Mouse (Mus musculus): ENCODE results near the gene Fmod. TPM values are rescaled to one million over a fixed set of nuclear protein-coding genes. Genes with fewer than 3 reads are reported as not detected.

Gene Fmod
- polyA plus RNA-seq, 1 experiment from 2014 or later = 2.2 TPM

DNA sequence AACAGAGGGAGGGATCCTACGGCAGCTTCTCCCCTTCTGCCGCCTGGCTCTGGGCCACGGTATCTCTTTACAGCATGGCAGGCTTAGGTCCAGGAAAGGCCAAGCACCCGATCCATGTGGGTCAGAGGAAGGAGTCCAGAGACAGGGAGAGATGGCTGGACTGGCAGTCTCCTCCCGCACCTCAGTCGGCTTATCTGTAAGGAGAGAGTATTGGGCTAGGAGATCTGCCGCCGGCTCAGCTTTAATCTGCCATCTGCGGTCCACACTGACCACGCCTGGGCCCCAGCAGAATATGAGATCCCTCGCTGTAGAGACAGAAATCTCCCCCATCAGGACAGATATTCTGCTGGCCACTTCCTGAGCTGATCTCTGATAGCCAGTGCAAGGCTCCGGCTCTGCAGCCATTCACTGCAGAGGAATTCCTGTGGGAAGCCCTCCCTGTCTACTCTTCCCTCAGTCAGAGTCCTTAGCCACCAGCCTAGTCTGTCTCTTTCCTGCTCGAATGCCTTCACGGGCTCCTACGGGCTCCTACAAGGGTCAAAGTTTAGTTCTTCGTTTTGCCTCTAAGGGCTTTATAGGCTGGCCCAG lies 49.9 kb downstream of the Fmod start:
- Histone ChIP-seq H3K9ac (ENCODE audit: low read depth, low read length) (peak overlapping the region; percentile 27), H3K27ac (ENCODE audit: low read depth, low read length) (peak overlapping the region; percentile 73), H3K4me2 (replicated peaks; ENCODE audit: low read depth) (peak overlapping the region; percentile 54), H3K4me3 (ENCODE audit: low read depth, low read length) (0 out of 2 replicates have a peak overlapping the region, but pooled peaks have one; percentile 13), H3K27me3 (replicated peaks; ENCODE audit: control insufficient read depth, insufficient read depth, low read length) (no peaks in the 10 kb centered on the region), H3K36me3 (ENCODE audit: control insufficient read depth, insufficient read depth) (no peaks in the 10 kb centered on the region), H3K4me1 (replicated peaks; ENCODE audit: control insufficient read depth, insufficient read depth, low read length) (peaks cover 3% of the 10 kb centered on the region; the same call in 1 of the 2 replicates), H3K9me3 (ENCODE audit: control insufficient read depth) (no peaks in the 10 kb centered on the region)
- no peak for TF ChIP-seq CTCF (IDR thresholded peaks at IDR 0.05; ENCODE audit: low read depth)
- WGBS = 26% methylated on average over 16 of the region's 16 CpGs
- ATAC-seq = peak; percentile 68

DNA sequence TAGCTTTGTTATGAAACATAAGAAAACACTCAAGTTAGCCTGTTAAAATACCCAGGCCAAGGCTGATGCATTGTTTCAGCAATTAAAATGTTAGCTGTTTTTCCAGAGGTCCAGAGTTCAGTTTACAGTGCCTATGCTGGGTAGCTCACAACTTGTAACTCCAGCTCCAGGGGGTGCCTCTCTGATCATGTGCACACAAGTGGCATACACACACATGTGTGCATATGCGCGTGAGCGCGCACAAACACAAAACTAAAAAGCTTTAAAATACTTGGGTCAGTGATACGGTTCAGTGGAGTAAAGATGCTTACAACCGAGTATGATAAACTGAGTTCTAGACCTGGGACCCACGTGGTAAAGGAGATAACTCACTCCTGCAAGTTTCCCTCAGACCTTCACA lies 52.0 kb downstream of the Fmod start:
- Histone ChIP-seq H3K4me3 (ENCODE audit: low read depth, low read length) (no peak overlapping the region), H3K4me2 (replicated peaks; ENCODE audit: low read depth) (no peak overlapping the region), H3K27me3 (replicated peaks; ENCODE audit: control insufficient read depth, insufficient read depth, low read length) (no peaks in the 10 kb centered on the region), H3K27ac (ENCODE audit: low read depth, low read length) (no peak overlapping the region), H3K4me1 (replicated peaks; ENCODE audit: control insufficient read depth, insufficient read depth, low read length) (peaks cover 9% of the 10 kb centered on the region; the same call in 1 of the 2 replicates), H3K36me3 (ENCODE audit: control insufficient read depth, insufficient read depth) (no peaks in the 10 kb centered on the region), H3K9ac (ENCODE audit: low read depth, low read length) (no peak overlapping the region), H3K9me3 (ENCODE audit: control insufficient read depth) (no peaks in the 10 kb centered on the region)
- 81% methylated on average over 7 of the region's 7 CpGs for WGBS
- no peak for TF ChIP-seq CTCF (IDR thresholded peaks at IDR 0.05; ENCODE audit: low read depth)
- ATAC-seq = no peak

DNA sequence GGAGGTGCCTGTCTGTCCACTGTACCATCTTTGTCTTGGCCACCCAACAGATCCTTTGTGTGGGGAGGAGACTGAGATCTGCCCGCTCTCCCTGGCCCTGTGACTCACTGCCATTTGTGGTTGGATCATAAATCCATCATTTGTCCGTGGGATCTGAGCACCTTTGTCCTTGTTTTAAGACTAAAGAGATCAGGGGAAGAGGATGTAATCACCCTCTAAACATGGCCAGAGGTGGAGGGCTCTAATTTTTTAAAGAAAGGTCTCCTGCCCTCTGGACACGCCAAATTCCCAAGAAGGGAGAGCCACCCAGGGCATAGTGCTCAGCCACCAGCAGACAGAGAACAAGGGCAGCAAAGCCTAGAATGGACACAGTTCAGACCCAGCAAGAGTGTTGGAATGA lies 54.8 kb downstream of the Fmod start:
- H3K27me3 ChIP-seq (replicated peaks; ENCODE audit: control insufficient read depth, insufficient read depth, low read length) = no peaks in the 10 kb centered on the region
- peak overlapping the region; percentile 77 for H3K27ac ChIP-seq (ENCODE audit: low read depth, low read length)
- no peaks in the 10 kb centered on the region for H3K36me3 ChIP-seq (ENCODE audit: control insufficient read depth, insufficient read depth)
- 65% methylated on average over 3 of the region's 3 CpGs for WGBS
- no peak overlapping the region for H3K9ac ChIP-seq (ENCODE audit: low read depth, low read length)
- TF ChIP-seq CTCF (IDR thresholded peaks at IDR 0.05; ENCODE audit: low read depth) = no peak
- no peak for ATAC-seq
- H3K4me1 ChIP-seq (replicated peaks; ENCODE audit: control insufficient read depth, insufficient read depth, low read length) = peaks cover 20% of the 10 kb centered on the region
- no peaks in the 10 kb centered on the region for H3K9me3 ChIP-seq (ENCODE audit: control insufficient read depth)
- no peak overlapping the region for H3K4me3 ChIP-seq (ENCODE audit: low read depth, low read length)
- H3K4me2 ChIP-seq (replicated peaks; ENCODE audit: low read depth) = no peak overlapping the region

DNA sequence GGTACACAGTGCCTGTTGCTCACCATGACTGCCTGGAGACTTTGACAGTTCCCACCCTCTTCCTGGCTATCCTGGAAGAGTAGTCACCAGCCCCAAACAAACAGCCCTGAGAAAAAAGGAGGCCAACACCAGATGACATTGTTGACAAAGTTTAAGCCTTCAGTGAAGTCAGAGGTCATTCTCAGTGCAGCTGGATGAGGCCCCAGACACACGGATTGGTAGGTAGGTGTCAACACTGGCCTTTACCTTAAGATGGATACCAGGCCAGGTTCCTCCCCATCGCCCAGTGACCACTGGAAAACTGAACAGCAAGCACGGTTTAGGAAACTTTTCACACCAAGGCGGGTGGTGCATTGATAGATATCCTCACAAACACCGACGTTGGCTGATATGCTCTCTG lies 55.3 kb downstream of the Fmod start:
- peak overlapping the region; percentile 40 for H3K9ac ChIP-seq (ENCODE audit: low read depth, low read length)
- no peak for TF ChIP-seq CTCF (IDR thresholded peaks at IDR 0.05; ENCODE audit: low read depth)
- H3K27me3 ChIP-seq (replicated peaks; ENCODE audit: control insufficient read depth, insufficient read depth, low read length) = no peaks in the 10 kb centered on the region
- peak overlapping the region; percentile 68 for H3K4me2 ChIP-seq (replicated peaks; ENCODE audit: low read depth)
- no peaks in the 10 kb centered on the region for H3K36me3 ChIP-seq (ENCODE audit: control insufficient read depth, insufficient read depth)
- H3K27ac ChIP-seq (ENCODE audit: low read depth, low read length) = peak overlapping the region; percentile 77
- no peak for ATAC-seq
- H3K9me3 ChIP-seq (ENCODE audit: control insufficient read depth) = no peaks in the 10 kb centered on the region
- no peak overlapping the region for H3K4me3 ChIP-seq (ENCODE audit: low read depth, low read length)
- H3K4me1 ChIP-seq (replicated peaks; ENCODE audit: control insufficient read depth, insufficient read depth, low read length) = peaks cover 25% of the 10 kb centered on the region
- 27% methylated on average over 6 of the region's 6 CpGs for WGBS

DNA sequence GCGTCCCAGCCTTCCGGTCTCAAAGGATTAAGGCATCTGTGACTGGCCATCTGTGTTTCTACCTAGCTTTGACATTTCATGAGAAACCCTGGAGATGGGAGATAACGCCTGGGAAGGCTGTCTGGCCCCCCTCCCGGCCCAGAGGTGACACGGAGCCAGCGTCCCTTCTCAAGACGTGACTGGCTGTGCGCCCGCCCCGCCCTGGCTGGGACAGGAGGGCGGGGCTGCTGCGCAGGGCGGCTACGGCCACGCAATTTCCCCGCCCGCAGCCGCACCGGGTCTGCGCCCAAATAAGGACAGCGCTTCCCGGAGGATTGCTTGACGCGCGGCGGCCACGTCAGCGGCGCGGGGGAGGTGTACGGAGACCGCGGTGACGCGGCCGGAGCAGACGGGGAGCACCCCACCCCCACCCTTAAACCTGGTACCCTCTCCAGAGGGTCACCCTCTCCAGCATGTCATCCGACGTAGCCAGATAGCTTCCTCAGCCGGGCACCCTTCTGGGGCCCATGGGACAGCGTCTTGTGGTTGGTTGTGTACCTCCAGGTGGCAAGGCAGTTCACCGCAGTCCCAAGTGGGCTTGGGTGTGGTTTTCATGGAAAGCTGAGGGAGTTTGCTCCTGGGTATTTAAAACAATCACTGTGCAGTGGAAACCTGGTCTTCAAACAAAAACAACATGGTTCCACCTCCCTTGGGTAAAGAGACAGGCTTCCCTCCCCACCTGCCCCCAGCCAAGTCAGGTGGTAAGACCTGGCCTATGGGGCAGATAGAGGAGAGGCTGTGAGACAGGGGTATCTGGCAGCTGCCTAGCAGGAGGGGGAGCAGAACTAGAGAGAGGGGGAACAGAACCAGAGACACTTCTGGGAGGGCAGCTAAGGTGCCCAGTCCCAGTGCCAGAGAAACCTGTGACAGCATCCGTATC lies 56.1 kb downstream of the Fmod start:
- Histone ChIP-seq H3K27ac (ENCODE audit: low read depth, low read length) (peak overlapping the region; percentile 77), H3K36me3 (ENCODE audit: control insufficient read depth, insufficient read depth) (no peaks in the 10 kb centered on the region), H3K4me2 (replicated peaks; ENCODE audit: low read depth) (peak overlapping the region; percentile 68), H3K4me1 (replicated peaks; ENCODE audit: control insufficient read depth, insufficient read depth, low read length) (peaks cover 32% of the 10 kb centered on the region), H3K27me3 (replicated peaks; ENCODE audit: control insufficient read depth, insufficient read depth, low read length) (no peaks in the 10 kb centered on the region), H3K4me3 (ENCODE audit: low read depth, low read length) (peak overlapping the region; percentile 24), H3K9me3 (ENCODE audit: control insufficient read depth) (no peaks in the 10 kb centered on the region), H3K9ac (ENCODE audit: low read depth, low read length) (peak overlapping the region; percentile 40)
- TF ChIP-seq CTCF (IDR thresholded peaks at IDR 0.05; ENCODE audit: low read depth) = no peak
- 3% methylated on average over 43 of the region's 43 CpGs for WGBS
- peak; percentile 92 for ATAC-seq

DNA sequence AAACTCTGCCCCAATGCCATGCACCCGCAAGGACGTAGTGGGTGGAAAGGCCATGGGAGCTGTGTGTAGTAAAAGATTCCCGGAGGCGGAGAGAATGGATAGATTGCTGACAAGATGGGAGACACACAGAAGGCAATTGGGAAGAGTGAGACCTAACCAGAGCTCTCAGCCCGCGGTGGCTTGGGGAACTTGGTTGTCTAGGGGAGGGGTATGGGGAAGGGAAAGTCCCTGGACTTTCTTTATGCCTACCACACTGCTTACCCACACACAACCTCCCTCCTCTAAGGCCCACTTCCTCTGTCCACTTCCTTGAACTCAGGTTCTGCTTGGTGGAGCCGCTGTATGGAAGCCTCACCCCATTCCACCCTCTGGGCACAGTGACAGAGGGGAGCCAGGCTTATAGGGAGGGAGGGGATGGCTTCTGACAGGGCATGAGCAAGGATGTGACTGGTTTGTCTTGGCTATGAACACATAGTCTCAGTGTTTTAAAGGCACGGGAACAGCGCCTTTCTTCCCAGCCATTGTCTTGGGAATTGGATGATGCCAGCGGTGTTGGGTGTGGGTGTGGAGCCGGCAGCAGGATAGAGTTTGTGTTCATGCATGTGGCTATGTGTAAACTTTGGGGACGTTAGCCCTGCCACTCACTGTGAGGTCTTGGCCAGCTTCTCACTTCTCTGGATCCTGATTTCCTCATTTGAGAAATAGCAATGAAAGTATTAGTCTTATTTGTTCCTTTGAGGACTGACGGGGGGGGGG lies 56.9 kb downstream of the Fmod start:
- no peak overlapping the region for H3K4me3 ChIP-seq (ENCODE audit: low read depth, low read length)
- peak overlapping the region; percentile 68 for H3K4me2 ChIP-seq (replicated peaks; ENCODE audit: low read depth)
- 70% methylated on average over 13 of the region's 13 CpGs for WGBS
- peaks cover 41% of the 10 kb centered on the region for H3K4me1 ChIP-seq (replicated peaks; ENCODE audit: control insufficient read depth, insufficient read depth, low read length)
- no peak overlapping the region for H3K9ac ChIP-seq (ENCODE audit: low read depth, low read length)
- H3K9me3 ChIP-seq (ENCODE audit: control insufficient read depth) = no peaks in the 10 kb centered on the region
- no peaks in the 10 kb centered on the region for H3K27me3 ChIP-seq (replicated peaks; ENCODE audit: control insufficient read depth, insufficient read depth, low read length)
- no peak for ATAC-seq
- no peak for TF ChIP-seq CTCF (IDR thresholded peaks at IDR 0.05; ENCODE audit: low read depth)
- no peaks in the 10 kb centered on the region for H3K36me3 ChIP-seq (ENCODE audit: control insufficient read depth, insufficient read depth)
- peak overlapping the region; percentile 77 for H3K27ac ChIP-seq (ENCODE audit: low read depth, low read length)
